Mouse (Mus musculus) hematopoietic multipotent progenitor cell, adult 10-12 weeks (in vitro differentiated cells): ENCODE measurements around the gene Man2b2. TPM values are rescaled to one million over a fixed set of nuclear protein-coding genes. Genes with fewer than 3 reads are reported as not detected.

Source experiments
- polyA plus RNA-seq: library from polyadenylated mRNA; stranded (reverse); fragments of >175 nt; gene quantifications from 2 replicates; pipeline ENCODE4 v1.2.3, GENCODE M21; 2012; ENCODE audit warnings: low replicate concordance

Man2b2 gene
- 85.1 and 163 TPM in 2 replicates for polyA plus RNA-seq

DNA sequence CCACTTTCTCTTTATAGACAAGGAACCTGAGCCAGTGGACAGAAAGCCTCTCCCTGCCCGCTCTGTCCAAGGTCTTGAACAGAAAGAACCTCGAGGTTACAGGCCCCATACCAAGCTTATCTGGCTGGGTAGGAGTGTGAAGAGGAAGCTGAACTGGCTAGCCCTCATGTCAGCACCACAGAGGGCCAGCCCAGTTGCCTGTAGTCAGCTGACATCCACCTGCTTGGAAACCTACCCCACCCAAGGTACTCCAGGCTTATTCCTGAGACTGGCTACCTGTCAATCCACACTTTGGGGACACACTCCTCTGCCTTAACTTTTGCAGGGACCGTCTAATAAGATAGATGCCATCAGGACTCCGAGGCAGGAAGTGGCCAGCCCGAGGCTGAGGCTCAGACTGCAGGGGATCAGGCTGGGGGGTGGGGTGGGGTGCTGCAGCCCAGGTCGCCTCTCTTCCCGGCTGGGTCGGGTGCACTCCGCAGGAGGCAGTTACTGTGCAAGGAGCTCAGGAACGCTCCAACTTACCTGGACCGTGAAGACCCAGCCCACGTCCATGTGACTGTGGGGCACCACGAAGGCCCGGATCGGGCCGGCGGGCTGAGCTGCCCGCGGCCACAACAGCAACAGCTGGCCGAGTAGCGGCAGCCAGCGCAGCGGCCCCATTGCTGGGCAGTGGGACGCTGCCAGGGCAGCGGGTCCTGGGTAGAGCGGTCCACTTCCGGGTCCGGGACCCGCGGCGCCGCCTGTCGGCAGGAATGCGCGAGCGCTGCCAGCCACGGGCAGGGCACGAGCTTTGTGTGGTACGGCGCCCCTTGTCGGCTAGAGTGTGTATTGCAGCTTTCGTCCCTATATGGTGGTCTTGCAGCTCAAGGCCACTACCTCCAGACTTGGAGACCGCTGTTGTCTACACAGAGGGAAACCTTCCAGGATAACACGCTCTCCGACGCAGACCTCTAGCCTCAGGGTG is at the start of gene Man2b2:
Gene Man2b2 (minus strand): TSS at position 741 of the 967 bp plus-strand sequence.

DNA sequence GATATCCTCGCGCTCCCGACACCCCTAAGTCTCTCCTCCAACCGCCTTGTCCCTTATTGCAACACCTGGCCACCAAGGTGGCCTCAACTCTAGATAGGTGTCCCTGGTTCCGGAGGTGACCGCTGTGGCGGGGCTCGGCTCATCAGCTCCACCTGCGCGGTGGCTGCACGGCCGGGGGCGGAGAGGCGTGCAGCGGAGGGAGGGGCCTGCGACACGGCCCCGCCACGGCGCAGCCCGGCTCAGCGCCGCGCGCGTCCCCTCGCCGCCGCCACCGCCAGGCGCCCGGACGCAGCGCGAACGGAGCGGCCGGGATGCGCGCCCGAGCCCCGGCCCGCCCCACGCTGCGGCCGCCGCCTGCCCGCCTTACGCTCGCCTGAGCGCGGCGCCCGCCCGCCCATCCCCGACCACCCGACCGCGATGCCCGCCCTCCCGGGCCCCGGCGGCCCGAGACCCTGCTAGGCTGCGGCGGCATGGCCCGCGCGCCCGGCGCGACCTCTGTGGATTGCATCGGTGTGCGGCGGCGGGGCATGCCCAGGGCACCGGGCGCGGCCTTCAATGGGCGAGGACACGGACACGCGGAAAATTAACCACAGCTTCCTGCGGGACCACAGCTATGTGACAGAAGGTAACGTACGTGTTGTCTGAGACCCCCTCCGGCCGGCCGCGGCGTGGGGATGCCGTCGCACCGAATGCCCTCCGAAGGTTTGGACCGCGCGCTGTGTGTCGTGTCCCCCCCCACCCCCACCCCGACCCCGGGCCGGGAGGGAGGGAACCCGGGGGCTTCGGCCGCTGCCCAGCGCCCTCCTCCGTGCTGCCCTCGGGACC is 38.0 kb upstream of the Man2b2 start, which contains the start of gene Ppp2r2c:
Gene Ppp2r2c (plus strand): TSS at position 248 of the 825 bp plus-strand sequence.

GRCm38 (mm10) chr5:36796296-36797014 is 34.0 kb downstream of the Man2b2 start, which contains the start of gene Mrfap1:
Gene Mrfap1, minus strand, starts transcription at chr5:36796772.

Other genes starting within 250 kb of the Man2b2 start
- gene Tbc1d14, start 237.4 kb downstream of the Man2b2 start, polyA plus RNA-seq = 44.2 and 46.9 TPM in 2 replicates
- gene D5Ertd579e, start 134.6 kb downstream of the Man2b2 start, polyA plus RNA-seq = 4.8 and 6.3 TPM in 2 replicates
- 17.7 and 39.4 TPM in 2 replicates for gene Bloc1s4, start 82.0 kb downstream of the Man2b2 start, polyA plus RNA-seq
- gene Mrfap1, start 33.9 kb downstream of the Man2b2 start, polyA plus RNA-seq = 59.2 and 94.7 TPM in 2 replicates
- gene Ppp2r2c, start 37.9 kb upstream of the Man2b2 start, polyA plus RNA-seq = 0.12 TPM in 1 of 2 replicates, not detected in the other
- gene Wfs1, start 158.6 kb upstream of the Man2b2 start, polyA plus RNA-seq = 6.4 and 9.8 TPM in 2 replicates